Mouse (Mus musculus) small intestine, adult 2 months (tissue): ENCODE results near the gene Adipoq.

Source experiments
- CTCF ChIP-seq: fragments of 200-500 bp; IDR thresholded peaks from 2 replicates; pipeline ENCODE4 v1.5.1; 2012; ENCODE audit warnings: low read depth, mild to moderate bottlenecking, control low read depth, inconsistent platforms, low read length, moderate library complexity, mixed read lengths; ENCODE audit not compliant: insufficient replicate concordance, insufficient read length; ENCODE audit errors: extremely low read depth
- POLR2A ChIP-seq: fragments of 200-500 bp; IDR thresholded peaks from 2 replicates; pipeline ENCODE4 v1.6.1; 2012; ENCODE audit warnings: low read depth, mild to moderate bottlenecking, control low read depth, inconsistent platforms, low read length, moderate library complexity

DNA sequence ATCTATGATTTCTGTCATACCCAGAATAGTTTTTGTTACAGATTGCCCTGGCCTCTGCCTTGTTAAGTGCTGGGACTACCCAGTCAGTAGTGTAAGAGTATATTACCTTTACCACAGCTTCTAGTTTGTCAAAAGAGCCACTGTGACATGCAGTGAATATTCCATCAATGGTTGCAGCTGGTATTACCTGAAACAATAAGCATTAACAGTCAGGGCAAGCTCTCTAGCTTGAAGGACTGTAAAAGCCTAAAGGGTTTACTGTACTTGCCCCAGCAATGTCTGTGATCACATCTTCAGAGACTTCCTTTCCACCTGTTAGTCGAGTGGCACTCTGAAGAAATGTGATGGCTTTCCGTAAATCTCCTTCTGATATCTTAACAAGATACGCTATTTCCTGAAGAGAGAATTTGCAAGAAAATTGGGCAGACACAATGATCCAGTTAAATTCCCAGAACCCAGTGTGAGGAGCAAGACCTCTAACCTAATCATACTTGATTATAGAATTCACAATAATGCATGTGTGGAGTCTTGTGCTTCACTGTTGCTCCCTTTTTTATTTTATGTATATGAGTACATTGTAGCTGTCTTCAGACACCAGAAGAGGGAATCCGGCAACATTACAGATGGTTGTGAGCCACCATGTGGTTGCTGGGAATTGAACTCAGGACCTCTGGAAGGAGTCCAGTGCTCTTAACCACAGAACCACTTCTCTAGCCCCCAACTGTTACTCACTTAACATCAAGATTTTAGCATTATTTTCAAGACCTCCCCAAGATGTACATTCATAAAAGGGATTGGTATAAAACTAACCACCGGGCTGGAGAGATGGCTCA is 31.8 kb upstream of the Adipoq start:
- TF ChIP-seq CTCF (no peak), POLR2A (no peak)
